Mouse (Mus musculus): ENCODE results near the gene Spats2. TPM values are rescaled to one million over a fixed set of nuclear protein-coding genes. Genes with fewer than 3 reads are reported as not detected.

Gene Spats2
- polyA plus RNA-seq, 1 experiment from 2014 or later: 65.6 TPM

DNA sequence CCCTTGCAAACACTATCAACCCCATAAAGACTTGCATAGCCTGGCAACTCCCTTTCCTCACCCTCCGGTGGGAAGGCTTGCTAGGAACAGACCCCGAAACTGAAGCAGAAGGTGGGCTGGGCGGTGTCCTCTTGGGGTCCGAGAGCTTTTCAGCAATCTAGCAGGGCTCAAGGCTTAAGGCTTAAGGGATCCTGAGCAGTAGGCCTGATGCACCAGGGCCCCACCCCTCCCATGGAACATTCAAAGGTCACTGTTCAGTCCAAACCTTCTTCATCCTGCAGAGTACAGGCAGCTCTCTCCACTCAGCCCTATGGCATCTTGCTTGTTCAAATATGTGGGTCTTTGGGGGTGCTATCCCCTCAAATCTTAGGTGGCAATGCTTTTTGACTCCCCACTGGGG lies 39.7 kb upstream of the Spats2 start:
- H3K4me1 ChIP-seq (ENCODE audit: control insufficient read depth, insufficient read depth, low read length): peaks cover 8% of the 10 kb centered on the region; the same call in 1 of the 2 replicates
- ATAC-seq (ENCODE audit: low FRiP score) (no peak), DNase-seq (ENCODE audit: low spot score, missing footprints) (peak; percentile 83)
- WGBS: 55% methylated on average over 4 of the region's 4 CpGs
- H3K4me3 ChIP-seq (ENCODE audit: low read depth, low read length): no peak overlapping the region
- no peak overlapping the region for H3K4me2 ChIP-seq
- H3K9ac ChIP-seq (ENCODE audit: low read length): no peak overlapping the region
- H3K27ac ChIP-seq (ENCODE audit: low read depth, low read length): no peak overlapping the region
- H3K36me3 ChIP-seq (ENCODE audit: control insufficient read depth, insufficient read depth, low read length): peaks cover 8% of the 10 kb centered on the region
- H3K27me3 ChIP-seq (ENCODE audit: control insufficient read depth, insufficient read depth, low read length): peaks cover 60% of the 10 kb centered on the region
- no peaks in the 10 kb centered on the region for H3K9me3 ChIP-seq (ENCODE audit: control insufficient read depth, low read length)

DNA sequence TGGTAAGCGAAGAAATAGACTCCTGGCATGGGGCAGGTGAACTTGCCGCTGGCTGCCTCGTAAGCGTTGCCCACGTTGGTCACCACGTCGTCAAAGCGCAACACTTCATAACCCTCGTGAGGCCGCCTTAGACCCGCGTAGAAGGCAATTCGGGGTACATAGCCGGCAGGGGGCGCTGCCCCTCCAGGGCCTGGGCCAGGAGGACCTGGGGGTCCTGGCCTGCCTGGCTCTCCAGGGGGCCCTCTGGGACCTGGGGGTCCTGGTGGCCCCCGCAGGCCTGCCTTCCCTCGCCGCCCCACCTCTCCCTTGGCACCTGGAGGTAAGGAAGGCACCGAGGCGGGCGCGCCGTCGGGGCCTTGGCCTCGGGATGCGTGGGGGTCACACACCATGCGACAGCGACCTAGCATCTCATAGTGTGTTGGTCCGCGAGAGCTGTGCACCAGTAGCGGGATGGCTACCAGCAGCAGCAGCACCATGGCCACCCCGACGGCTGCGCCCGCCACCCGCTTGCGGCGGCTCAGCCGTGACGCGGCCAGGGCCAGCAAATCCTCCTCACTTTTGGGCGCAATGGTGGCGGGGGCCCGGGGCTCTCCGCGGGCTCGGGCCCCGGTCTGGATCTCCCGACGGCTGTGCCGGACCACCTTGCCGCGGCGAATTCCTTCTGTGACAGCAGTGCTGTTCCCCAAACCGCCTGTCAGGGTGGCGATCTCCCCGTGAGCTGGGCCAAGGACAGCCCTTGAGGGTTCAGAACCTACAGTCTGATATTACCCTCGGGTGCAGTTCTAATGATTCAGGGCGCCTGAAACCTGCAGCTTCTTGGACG lies 38.3 kb upstream of the Spats2 start, which contains the start of gene C1ql4:
Gene C1ql4 (minus strand): TSS at position 565 of the 823 bp plus-strand sequence.
- Histone ChIP-seq H3K36me3 (ENCODE audit: control insufficient read depth, insufficient read depth, low read length) (peaks cover 3% of the 10 kb centered on the region; the same call in 1 of the 2 replicates), H3K9me3 (ENCODE audit: control insufficient read depth, low read length) (no peaks in the 10 kb centered on the region), H3K4me1 (ENCODE audit: control insufficient read depth, insufficient read depth, low read length) (peaks cover 8% of the 10 kb centered on the region; the same call in 1 of the 2 replicates), H3K27me3 (ENCODE audit: control insufficient read depth, insufficient read depth, low read length) (peaks cover 72% of the 10 kb centered on the region), H3K4me3 (ENCODE audit: low read depth, low read length) (peak within 1 kb of the TSS; percentile 26), H3K27ac (ENCODE audit: low read depth, low read length) (no peak within 1 kb of the TSS), H3K9ac (ENCODE audit: low read length) (peak within 1 kb of the TSS; percentile 40; the same call in 1 of the 2 replicates), H3K4me2 (peak within 1 kb of the TSS; percentile 36)
- ATAC-seq (ENCODE audit: low FRiP score) (0 out of 2 replicates have a peak, but pooled peaks have one; percentile 14), DNase-seq (ENCODE audit: low spot score, missing footprints) (peak; percentile 92)
- 6% methylated on average over 60 of the region's 60 CpGs for WGBS

DNA sequence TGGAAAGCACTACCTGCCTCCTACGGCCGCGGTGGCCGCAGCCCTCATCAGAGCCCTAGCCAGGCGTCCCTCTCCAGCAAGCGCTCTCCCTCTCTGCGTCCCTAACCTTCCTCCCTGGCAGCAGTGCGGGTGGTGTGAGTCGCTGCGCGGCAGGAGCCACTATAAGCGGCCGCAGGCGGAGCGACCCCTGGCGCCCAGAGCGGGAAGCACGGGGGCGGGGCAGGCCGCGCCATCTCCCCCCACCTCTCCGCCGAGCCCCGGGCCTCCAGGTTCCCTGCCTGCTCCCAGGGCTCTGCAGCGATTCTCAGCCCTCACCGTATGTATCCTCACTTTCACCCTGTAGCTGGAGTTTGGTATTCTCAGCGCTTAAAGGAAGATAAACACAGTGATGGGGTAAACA lies 37.4 kb upstream of the Spats2 start:
- Histone ChIP-seq H3K4me2 (peak overlapping the region; percentile 36), H3K27me3 (ENCODE audit: control insufficient read depth, insufficient read depth, low read length) (peaks cover 78% of the 10 kb centered on the region), H3K4me3 (ENCODE audit: low read depth, low read length) (peak overlapping the region; percentile 26), H3K36me3 (ENCODE audit: control insufficient read depth, insufficient read depth, low read length) (no peaks in the 10 kb centered on the region), H3K9me3 (ENCODE audit: control insufficient read depth, low read length) (no peaks in the 10 kb centered on the region), H3K4me1 (ENCODE audit: control insufficient read depth, insufficient read depth, low read length) (peaks cover 14% of the 10 kb centered on the region), H3K27ac (ENCODE audit: low read depth, low read length) (no peak overlapping the region), H3K9ac (ENCODE audit: low read length) (peak overlapping the region; percentile 40; the same call in 1 of the 2 replicates)
- peak; percentile 63 for ATAC-seq (ENCODE audit: low FRiP score)
- DNase-seq (ENCODE audit: low spot score, missing footprints): peak; percentile 100
- under 1% methylated on average over 27 of the region's 27 CpGs for WGBS

DNA sequence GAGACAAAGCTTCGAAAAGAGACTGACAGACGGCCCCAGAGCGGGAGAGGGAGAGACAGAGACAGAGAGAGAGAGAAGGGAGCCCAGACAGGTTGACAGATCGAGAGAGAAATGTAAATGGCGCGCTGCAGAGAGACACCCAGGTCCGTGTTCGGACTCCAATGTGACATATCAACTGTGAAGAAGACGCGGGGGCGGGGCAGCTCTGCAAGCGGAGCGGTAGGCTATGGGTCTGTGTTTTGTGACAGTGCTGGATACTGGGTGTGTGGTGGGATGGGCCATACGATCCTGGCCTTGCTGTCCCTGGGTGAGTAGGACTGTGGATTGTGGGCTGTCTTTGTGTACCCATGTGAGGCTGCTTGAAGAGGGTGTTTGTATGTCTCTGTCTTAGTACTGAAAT lies 36.6 kb upstream of the Spats2 start:
- Histone ChIP-seq H3K27me3 (ENCODE audit: control insufficient read depth, insufficient read depth, low read length) (peaks cover 76% of the 10 kb centered on the region), H3K9ac (ENCODE audit: low read length) (no peak overlapping the region), H3K27ac (ENCODE audit: low read depth, low read length) (no peak overlapping the region), H3K9me3 (ENCODE audit: control insufficient read depth, low read length) (no peaks in the 10 kb centered on the region), H3K4me1 (ENCODE audit: control insufficient read depth, insufficient read depth, low read length) (peaks cover 20% of the 10 kb centered on the region), H3K4me3 (ENCODE audit: low read depth, low read length) (no peak overlapping the region), H3K4me2 (no peak overlapping the region), H3K36me3 (ENCODE audit: control insufficient read depth, insufficient read depth, low read length) (no peaks in the 10 kb centered on the region)
- DNase-seq (ENCODE audit: low spot score, missing footprints): peak; percentile 91
- no peak for ATAC-seq (ENCODE audit: low FRiP score)
- WGBS: 4% methylated on average over 14 of the region's 14 CpGs

DNA sequence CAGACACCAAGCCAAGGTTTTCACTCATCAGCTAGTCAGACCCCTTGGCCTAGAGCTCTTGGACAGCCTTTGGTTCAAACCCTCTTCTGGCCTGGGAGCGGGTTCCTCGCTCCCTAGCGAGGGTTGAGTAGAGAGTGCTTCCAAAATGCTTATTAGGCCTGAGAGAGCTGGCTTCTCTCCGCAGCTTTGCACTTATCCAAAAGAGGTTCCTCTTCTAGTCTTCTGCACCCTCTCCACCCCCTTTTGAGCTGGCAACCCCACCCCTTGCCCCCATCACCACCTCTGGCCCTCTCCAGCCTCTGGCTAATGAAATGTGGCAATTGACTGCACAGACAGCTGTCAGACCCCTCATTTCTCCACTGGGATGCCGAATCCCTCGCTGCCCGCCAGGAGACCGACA lies 32.8 kb upstream of the Spats2 start, which contains the start of gene Dnajc22:
Gene Dnajc22 (plus strand): TSS at position 301 of the 400 bp plus-strand sequence.
- Histone ChIP-seq H3K27me3 (ENCODE audit: control insufficient read depth, insufficient read depth, low read length) (peaks cover 82% of the 10 kb centered on the region), H3K9ac (ENCODE audit: low read length) (peak within 1 kb of the TSS; percentile 57), H3K4me1 (ENCODE audit: control insufficient read depth, insufficient read depth, low read length) (peaks cover 45% of the 10 kb centered on the region), H3K36me3 (ENCODE audit: control insufficient read depth, insufficient read depth, low read length) (no peaks in the 10 kb centered on the region), H3K9me3 (ENCODE audit: control insufficient read depth, low read length) (no peaks in the 10 kb centered on the region), H3K27ac (ENCODE audit: low read depth, low read length) (peak within 1 kb of the TSS; percentile 48), H3K4me2 (peak within 1 kb of the TSS; percentile 91), H3K4me3 (ENCODE audit: low read depth, low read length) (peak within 1 kb of the TSS; percentile 39)
- DNase-seq (ENCODE audit: low spot score, missing footprints): no peak
- 13% methylated on average over 8 of the region's 8 CpGs for WGBS
- no peak for ATAC-seq (ENCODE audit: low FRiP score)

DNA sequence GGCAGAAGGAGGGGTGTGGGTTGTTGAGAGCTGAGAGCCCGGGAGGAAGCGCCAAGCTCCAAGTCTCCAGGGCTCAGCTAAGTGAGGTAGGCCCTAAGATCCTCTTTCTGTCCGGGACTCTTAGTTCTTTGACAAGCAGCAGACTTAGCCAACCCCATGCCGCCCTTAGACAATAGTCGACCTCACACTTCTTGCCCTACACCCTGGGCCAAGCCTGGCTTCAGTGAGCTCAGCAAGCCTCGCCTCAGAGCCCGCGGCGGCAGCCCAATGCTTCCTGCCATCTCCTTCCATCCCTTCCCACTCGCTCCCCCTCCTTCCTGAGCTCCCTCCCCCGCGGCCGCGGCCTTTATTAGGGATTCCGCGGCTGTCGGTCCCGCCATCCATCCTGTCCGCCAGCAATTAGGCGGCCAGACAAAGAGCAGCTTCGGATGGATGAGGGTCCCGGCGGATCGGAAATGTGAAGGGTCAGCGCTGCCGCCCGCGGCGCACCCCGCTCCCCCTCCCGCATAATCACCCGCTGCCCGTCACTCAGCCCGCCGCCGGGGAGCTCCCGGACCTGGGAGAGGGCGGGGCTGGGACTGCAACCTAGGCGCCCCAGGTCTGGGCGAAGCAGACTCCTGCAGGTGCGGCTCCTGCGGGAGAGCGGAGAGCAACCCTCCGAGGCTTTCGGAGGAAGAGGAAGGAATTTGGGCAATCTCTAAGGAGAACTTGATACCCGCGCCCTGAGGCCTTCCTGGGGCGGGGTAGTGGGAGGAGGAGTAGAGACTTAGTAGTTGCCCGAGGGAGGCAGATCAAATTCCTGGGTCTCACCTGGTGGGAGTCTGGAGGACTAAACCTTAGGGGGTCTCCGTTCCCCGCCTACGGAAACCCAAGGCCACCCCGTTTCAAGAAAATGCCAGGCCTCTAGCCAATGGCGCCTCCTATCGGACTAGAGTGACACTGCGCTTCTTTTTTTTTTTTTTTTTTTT lies 32.1 kb upstream of the Spats2 start:
- Histone ChIP-seq H3K27me3 (ENCODE audit: control insufficient read depth, insufficient read depth, low read length) (peaks cover 81% of the 10 kb centered on the region), H3K27ac (ENCODE audit: low read depth, low read length) (peak overlapping the region; percentile 48)
- WGBS: under 1% methylated on average over 56 of the region's 56 CpGs

DNA sequence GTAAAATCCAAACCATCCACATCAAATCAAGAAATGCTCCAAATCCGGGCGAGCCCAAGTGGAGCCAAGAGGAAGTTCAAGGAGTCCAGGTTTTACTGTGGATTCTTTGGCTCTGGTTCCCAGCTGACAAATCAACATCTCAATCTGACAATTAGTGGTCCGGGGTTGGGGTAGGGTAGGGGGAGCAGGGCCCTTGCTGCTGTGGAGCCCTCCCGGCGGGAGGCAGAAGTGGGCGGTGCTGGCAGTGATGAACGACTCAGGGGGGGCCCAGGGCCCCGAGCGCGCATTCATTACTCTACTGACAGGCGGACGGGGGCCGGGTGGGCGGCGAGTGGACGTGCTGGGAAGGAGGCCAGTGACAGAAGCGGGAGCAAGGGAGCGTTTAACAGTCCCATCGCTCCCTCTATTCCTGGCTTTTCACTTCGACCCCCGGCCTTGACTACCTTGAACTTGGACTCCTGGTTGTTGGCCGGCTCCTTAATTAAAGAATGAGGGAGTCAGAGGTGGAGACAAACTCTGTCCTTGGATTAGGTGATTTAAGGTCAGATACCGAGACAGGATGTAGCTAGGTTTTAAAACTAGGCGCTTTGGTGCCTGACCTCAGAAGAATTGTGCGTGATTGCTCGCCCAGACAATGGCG lies 31.0 kb upstream of the Spats2 start:
- Histone ChIP-seq H3K36me3 (ENCODE audit: control insufficient read depth, insufficient read depth, low read length) (no peaks in the 10 kb centered on the region), H3K27me3 (ENCODE audit: control insufficient read depth, insufficient read depth, low read length) (peaks cover 77% of the 10 kb centered on the region), H3K27ac (ENCODE audit: low read depth, low read length) (no peak overlapping the region; the same call in 1 of the 2 replicates), H3K9me3 (ENCODE audit: control insufficient read depth, low read length) (no peaks in the 10 kb centered on the region), H3K4me2 (peak overlapping the region; percentile 7), H3K4me1 (ENCODE audit: control insufficient read depth, insufficient read depth, low read length) (peaks cover 45% of the 10 kb centered on the region), H3K4me3 (ENCODE audit: low read depth, low read length) (no peak overlapping the region), H3K9ac (ENCODE audit: low read length) (no peak overlapping the region)
- peak; percentile 91 for DNase-seq (ENCODE audit: low spot score, missing footprints)
- 0 out of 2 replicates have a peak, but pooled peaks have one; percentile 4 for ATAC-seq (ENCODE audit: low FRiP score)
- 2% methylated on average over 26 of the region's 27 CpGs for WGBS

More for the DNA sequence above, 32.1 kb upstream of the Spats2 start:
- H3K9me3 ChIP-seq (ENCODE audit: control insufficient read depth, low read length): no peaks in the 10 kb centered on the region
- DNase-seq (ENCODE audit: low spot score, missing footprints) (peak; percentile 97), ATAC-seq (ENCODE audit: low FRiP score) (peak; percentile 57)
- peak overlapping the region; percentile 57 for H3K9ac ChIP-seq (ENCODE audit: low read length)
- H3K4me3 ChIP-seq (ENCODE audit: low read depth, low read length): peak overlapping the region; percentile 39
- H3K4me2 ChIP-seq: peak overlapping the region; percentile 91
- no peaks in the 10 kb centered on the region for H3K36me3 ChIP-seq (ENCODE audit: control insufficient read depth, insufficient read depth, low read length)
- H3K4me1 ChIP-seq (ENCODE audit: control insufficient read depth, insufficient read depth, low read length): peaks cover 44% of the 10 kb centered on the region

DNA sequence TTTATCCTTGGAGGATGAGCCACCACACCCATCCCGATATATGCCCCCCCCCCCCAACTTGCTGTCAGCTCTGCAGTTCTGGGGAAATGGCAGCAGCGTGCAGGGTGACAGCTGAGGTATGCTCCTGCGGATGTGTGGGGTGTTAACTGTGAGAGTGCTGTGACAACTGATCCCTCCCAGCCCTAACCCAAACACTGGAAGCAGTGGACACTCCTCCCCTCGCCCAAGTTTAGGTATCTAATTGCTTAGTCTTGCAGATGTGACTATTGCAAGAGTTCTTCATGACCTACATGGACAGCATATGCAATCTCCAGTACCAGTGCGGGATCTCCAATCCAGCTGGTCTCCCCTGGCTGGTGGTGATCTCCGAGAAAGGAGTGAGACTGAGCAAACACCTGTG lies 30.4 kb upstream of the Spats2 start:
- no peaks in the 10 kb centered on the region for H3K9me3 ChIP-seq (ENCODE audit: control insufficient read depth, low read length)
- peaks cover 42% of the 10 kb centered on the region for H3K4me1 ChIP-seq (ENCODE audit: control insufficient read depth, insufficient read depth, low read length)
- H3K27me3 ChIP-seq (ENCODE audit: control insufficient read depth, insufficient read depth, low read length): peaks cover 72% of the 10 kb centered on the region
- peak; percentile 90 for DNase-seq (ENCODE audit: low spot score, missing footprints)
- WGBS: 3% methylated on average over 6 of the region's 6 CpGs
- peak overlapping the region; percentile 7; the same call in 1 of the 2 replicates for H3K4me2 ChIP-seq
- no peaks in the 10 kb centered on the region for H3K36me3 ChIP-seq (ENCODE audit: control insufficient read depth, insufficient read depth, low read length)
- no peak overlapping the region; the same call in 1 of the 2 replicates for H3K27ac ChIP-seq (ENCODE audit: low read depth, low read length)
- no peak overlapping the region for H3K9ac ChIP-seq (ENCODE audit: low read length)
- H3K4me3 ChIP-seq (ENCODE audit: low read depth, low read length): no peak overlapping the region
- no peak for ATAC-seq (ENCODE audit: low FRiP score)

All from midbrain, embryonic 11.5 days (tissue).